Mouse (Mus musculus): ENCODE measurements around the gene Rbm5.

Gene Rbm5

GRCm38 (mm10) chr9:107703337-107704122, 67.3 kb downstream of the Rbm5 start:
- intact Hi-C loops (cut with DNase I): no loop called here

- intact Hi-C loops (cut with DNase I): no loop called here
These were observed 68.1 kb downstream of the Rbm5 start for GRCm38 (mm10) chr9:107702606-107703185.

DNA sequence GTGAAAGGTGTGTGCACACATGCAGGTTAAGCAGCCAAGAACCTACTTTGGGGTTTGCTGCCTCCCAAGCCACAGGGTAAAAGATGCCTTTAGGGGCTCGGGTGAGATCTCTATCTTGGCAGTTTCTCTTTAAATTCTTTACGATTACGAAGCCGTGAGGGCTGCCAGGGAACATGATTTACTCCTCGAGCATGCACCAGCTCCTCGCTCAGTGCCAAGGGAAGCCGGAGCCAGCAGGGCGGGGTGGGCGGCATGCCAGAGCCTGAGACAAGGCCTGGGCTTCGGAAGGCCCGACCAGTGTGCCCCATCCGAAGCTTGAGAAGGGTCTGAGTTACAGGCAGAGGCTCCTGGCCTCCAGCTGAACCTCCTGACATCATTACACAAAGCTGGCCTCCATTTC, 69.2 kb downstream of the Rbm5 start:
- intact Hi-C loops (cut with DNase I): no loop called here

DNA sequence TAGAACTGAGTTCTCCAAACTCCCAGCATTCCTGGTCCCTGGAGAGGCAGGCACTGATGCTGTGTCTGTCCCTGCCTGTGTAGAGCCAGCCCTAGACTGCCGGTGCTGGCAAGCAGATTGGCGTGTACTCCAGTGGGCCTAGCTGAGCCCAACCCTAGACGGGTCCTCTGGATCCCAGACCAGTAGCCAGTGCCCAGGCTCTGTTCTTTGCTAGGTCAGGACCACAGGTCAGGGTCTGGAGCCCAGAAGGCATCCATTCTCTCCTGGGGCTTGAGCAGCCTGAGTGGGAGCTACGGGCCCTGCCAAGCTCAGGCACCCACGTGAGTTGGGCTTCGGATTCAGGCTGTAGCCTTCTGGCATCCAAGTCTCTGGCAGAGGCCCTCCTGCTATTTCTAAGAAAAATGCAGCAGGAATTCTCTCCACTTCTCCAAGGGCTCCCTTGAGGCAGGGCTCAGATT, 70.7 kb downstream of the Rbm5 start:
- intact Hi-C loops (cut with DNase I): no loop called here

GRCm38 (mm10) chr9:107699376-107699980, 71.3 kb downstream of the Rbm5 start:
- intact Hi-C loops (cut with DNase I): no loop called here

DNA sequence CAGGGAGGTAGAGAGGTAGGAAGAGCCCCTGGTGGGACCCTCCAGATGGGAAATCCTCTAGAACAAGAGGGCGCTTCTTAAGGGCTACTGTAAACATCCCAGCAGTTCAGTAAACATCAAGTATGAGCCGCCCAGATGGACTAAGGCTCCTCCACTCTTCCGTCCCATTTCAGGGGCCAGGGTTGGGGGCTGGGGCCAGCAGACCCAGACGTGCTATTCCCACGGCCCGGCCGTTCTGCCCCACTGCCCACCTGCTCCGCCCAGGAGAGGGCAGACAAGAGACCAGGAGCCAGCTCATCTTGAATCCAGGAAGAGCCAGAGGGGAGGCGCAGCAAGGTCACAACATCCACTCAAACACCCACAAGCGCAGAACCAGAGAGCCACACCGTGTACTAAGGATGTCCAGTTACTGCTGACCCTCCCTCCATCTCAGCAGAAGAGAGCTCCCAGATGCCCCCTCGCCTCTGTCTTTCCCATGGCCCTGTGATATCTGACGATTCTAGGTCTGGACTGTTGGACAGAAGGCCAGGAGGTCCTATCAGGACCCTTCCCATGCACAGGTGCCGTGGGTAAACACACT, 72.1 kb downstream of the Rbm5 start:
- intact Hi-C loops (cut with DNase I): no loop called here

DNA sequence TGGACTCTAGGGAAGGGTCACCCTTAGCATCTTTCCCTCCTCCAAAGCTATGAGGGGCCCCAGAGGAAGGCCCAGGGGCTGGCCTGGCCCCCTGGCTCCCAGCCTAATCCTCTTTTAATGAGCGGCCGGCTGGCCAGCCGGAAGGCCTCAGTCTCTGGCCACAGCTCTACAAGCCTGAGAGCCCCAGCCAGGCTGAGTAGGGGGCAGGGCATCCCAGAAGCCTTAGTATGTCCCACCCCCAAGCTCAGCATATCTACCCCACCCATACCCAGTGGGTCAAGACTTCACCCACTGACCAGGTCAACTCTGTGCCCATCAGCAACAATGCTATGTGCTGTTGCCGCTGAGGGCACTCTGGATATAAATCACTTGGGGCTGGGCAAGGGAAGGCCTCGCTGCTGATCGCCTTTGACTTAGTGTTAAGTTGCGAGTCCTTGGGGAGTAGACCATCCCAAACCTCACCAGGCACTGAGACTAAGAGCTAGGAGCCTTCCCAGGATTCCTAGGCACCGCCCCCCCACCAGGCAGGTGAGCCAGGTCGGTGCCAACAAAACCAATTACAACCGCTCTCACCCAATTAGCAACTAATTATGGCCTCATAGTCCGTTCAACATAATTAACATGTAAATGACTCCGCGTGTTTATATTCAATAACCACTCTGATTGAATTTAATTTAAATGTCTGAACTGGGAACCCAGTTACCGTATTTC, 72.8 kb downstream of the Rbm5 start:
- intact Hi-C loops (cut with DNase I): no loop called here

DNA sequence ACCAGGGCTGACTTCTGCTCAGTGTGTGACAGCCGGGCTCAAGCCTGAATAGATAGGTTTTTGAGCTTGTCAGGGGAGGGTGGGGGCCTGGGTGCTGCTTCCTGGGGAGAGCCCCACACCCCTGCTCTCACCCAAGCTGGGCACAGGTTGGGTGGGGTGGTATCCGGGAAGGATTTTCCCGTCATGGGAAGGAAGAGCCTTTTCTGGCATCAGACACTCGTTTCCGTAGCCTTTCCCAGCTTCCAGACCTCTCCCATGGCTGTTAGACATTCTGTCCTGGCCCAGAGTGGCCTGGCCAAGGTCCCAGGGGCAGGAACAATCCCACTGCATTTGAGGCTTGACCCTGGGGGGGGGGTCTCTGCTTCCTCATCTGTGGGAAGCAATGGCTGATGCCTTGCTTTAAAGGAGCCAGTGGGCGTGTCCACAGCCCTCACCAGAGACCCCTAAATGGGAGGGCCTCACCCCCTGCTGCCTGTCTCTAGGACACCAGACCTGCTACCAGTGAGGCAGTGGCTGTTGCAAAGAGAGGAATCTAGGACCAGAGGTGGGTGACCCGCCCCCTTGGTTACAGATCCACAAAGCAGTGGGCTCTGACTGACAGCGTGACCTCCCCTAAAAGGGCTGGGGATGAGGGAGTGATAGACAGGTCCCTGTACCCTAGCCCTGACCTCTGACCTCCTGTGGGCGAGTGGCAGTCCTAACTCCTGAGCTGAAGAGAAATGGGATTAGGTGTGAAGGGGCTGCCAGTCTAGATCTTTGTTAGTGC, 73.8 kb downstream of the Rbm5 start:
- intact Hi-C loops (cut with DNase I): no loop called here

DNA sequence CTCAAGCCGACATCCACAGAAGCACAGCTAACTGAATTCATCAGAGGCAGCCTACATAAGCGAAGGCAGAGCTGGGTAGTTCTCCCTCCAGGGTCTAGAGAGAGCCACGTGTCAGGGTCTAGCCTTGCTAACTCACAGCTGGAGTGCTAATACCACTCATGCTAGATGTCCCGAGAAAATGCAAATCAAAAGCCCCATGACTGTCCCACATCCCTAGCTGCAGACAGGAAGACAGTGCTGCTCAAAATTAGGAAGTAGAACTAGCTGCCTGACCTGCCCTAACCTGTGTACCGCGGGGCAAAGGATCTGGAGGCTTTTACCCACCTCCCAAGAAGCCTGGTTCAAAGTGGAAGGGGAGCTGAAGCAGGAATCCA, 74.7 kb downstream of the Rbm5 start:
- intact Hi-C loops (cut with DNase I): no loop called here

- intact Hi-C loops (cut with DNase I): no loop called here
These were observed 75.2 kb downstream of the Rbm5 start for GRCm38 (mm10) chr9:107695441-107696105.

GRCm38 (mm10) chr9:107694627-107695026, 76.2 kb downstream of the Rbm5 start:
- intact Hi-C loops (cut with DNase I): no loop called here

- intact Hi-C loops (cut with DNase I): no loop called here
These were observed 77.3 kb downstream of the Rbm5 start for GRCm38 (mm10) chr9:107693433-107693987.

DNA sequence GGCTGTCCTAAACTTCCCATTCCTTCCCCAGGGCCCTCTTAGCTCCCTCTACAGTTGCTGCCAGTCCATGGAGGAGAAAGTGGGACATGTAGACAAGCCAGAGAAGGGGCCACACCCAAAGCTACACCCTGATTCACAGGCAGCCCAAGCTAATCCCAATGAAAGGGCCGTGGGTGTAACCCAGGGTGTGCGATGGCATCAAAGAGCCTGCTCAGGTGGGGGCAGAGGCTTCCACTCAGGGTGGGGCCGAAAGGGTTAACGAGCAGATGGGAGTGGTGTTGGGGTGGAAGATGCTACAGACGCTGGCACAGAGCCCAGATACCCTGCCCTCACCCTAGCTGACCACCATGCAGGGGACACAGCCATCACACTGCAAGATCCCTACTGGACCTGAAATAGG, 78.0 kb downstream of the Rbm5 start:
- intact Hi-C loops (cut with DNase I): no loop called here

GRCm38 (mm10) chr9:107690391-107690790, 80.4 kb downstream of the Rbm5 start:
- intact Hi-C loops (cut with DNase I): no loop called here
